Mouse (Mus musculus): Measurements from ENCODE around the gene Hephl1. TPM values are rescaled to one million over a fixed set of nuclear protein-coding genes. Genes with fewer than 3 reads are reported as not detected.

The Hephl1 gene
- total and polyA plus RNA-seq, 3 experiments = not detected

DNA sequence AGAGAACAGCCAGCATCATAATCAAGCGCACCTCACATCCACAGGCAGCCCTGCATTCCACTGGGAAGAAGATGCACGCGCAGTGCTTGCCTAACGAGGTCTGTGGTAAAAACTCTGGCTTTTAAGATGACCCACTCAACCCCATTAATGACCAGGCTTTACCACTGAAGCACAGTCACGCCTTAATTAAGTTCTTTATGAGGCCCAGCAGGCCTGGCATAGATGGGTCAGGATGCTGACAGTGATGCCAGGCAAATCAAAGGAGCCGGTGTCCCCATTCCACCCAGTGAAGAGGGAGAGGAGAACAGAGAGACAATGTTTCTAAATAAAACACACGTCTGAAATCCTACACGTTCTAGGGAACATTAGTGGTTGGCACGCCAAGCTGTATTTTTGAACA lies 3.8 kb downstream of the Hephl1 start:
- Histone ChIP-seq H3K27me3 (ENCODE audit: control insufficient read depth in 1 of 2, insufficient read depth in 2 of 2, low read length in 2 of 2) (peaks cover 2% of the 10 kb centered on the region in 2 experiments; a peak in 2 of 4 replicates), H3K79me2 (ENCODE audit: control insufficient read depth, insufficient read depth, low read length, poor library complexity) (no peaks in the 10 kb centered on the region), H3K9me3 (replicated peaks; ENCODE audit: insufficient read depth, low read length) (no peaks in the 10 kb centered on the region), H3K27ac (ENCODE audit: control insufficient read depth, low read depth, low read length) (no peak overlapping the region), H3K9ac (ENCODE audit: control insufficient read depth, low read depth, low read length, poor library complexity, severe bottlenecking) (no peak overlapping the region), H3K36me3 (ENCODE audit: control insufficient read depth in 1 of 2, insufficient read depth in 2 of 2, low read length in 2 of 2) (no peaks in the 10 kb centered on the region), H3K4me1 (ENCODE audit: control insufficient read depth in 1 of 2, insufficient read depth in 2 of 2, low read length in 2 of 2) (0 out of 4 replicates have a peak, but pooled peaks cover 0 to 5% of the 10 kb centered on the region in 2 experiments), H3K4me3 (ENCODE audit: control insufficient read depth in 1 of 2, insufficient read depth in 1 of 2, low read depth in 2 of 2, low read length in 2 of 2) (no peak overlapping the region)
- no peak for DNase-seq (ENCODE audit: low read depth, low spot score)
- TF ChIP-seq NRF1 (IDR thresholded peaks at IDR 0.05; ENCODE audit: insufficient read depth, low read depth, low read length, poor library complexity, severe bottlenecking) (no peak), USF2 (IDR thresholded peaks at IDR 0.05; ENCODE audit: borderline replicate concordance in 1 of 2, insufficient read depth in 1 of 2, low read depth in 1 of 2, low read length in 2 of 2) (no peak), ZMIZ1 (IDR thresholded peaks at IDR 0.05; ENCODE audit: low read depth, low read length) (no peak), JUND (IDR thresholded peaks at IDR 0.05; ENCODE audit: low read depth, low read length) (no peak), SMC3 (IDR thresholded peaks at IDR 0.05; ENCODE audit: low read depth, low read length) (no peak), EP300 (IDR thresholded peaks at IDR 0.05; ENCODE audit: low read depth in 1 of 2, low read length in 2 of 2) (no peak), TBP (IDR thresholded peaks at IDR 0.05; ENCODE audit: low read depth, low read length) (no peak), MEF2A (IDR thresholded peaks at IDR 0.05; ENCODE audit: extremely low read depth, insufficient replicate concordance, low read depth, low read length, poor library complexity, severe bottlenecking) (no peak), USF1 (IDR thresholded peaks at IDR 0.05; ENCODE audit: low read depth, low read length) (no peak), SIN3A (IDR thresholded peaks at IDR 0.05; ENCODE audit: low read length) (no peak), HCFC1 (IDR thresholded peaks at IDR 0.05; ENCODE audit: low read depth, low read length) (no peak), POLR2AphosphoS2 (IDR thresholded peaks at IDR 0.05; ENCODE audit: low read length) (no peak), ZC3H11A (IDR thresholded peaks at IDR 0.05; ENCODE audit: low read depth, low read length) (no peak), ELF1 (IDR thresholded peaks at IDR 0.05; ENCODE audit: low read depth, low read length) (no peak), TAL1 (IDR thresholded peaks at IDR 0.05; ENCODE audit: low read length) (no peak), ETS1 (IDR thresholded peaks at IDR 0.05; ENCODE audit: low read depth, low read length) (no peak), RAD21 (IDR thresholded peaks at IDR 0.05; ENCODE audit: low read depth, low read length) (no peak), CHD2 (IDR thresholded peaks at IDR 0.05; ENCODE audit: low read length) (no peak), MYC (IDR thresholded peaks at IDR 0.05; ENCODE audit: low read depth, low read length) (no peak)

DNA sequence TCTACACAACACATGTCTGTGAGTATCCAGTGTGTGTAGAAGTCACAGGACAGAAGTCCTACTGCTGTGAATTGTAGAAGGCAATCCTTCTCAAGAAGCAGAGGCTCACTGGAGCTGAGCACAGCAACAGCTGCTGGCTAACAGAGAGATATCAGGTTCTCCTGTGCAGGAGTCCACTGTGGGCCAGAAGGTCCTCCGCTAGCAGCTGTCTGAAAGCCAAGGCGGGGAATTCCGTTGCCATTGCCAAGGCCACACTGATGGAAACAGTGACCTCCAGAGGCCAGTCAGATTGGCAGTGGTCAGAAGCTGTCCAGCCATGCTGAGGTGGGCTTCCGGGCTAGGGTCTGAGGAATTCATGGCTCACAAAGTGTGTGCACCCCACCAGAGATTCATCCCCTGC lies 6.8 kb downstream of the Hephl1 start:
- Histone ChIP-seq H3K27ac (ENCODE audit: control insufficient read depth, low read depth, low read length) (no peak overlapping the region), H3K4me3 (ENCODE audit: control insufficient read depth in 1 of 2, insufficient read depth in 1 of 2, low read depth in 2 of 2, low read length in 2 of 2) (no peak overlapping the region), H3K27me3 (ENCODE audit: control insufficient read depth in 1 of 2, insufficient read depth in 2 of 2, low read length in 2 of 2) (peaks cover 0 to 2% of the 10 kb centered on the region in 2 experiments; a peak in 1 of 4 replicates), H3K9me3 (replicated peaks; ENCODE audit: insufficient read depth, low read length) (no peaks in the 10 kb centered on the region), H3K4me1 (ENCODE audit: control insufficient read depth in 1 of 2, insufficient read depth in 2 of 2, low read length in 2 of 2) (0 out of 4 replicates have a peak, but pooled peaks cover 0 to 5% of the 10 kb centered on the region in 2 experiments), H3K36me3 (ENCODE audit: control insufficient read depth in 1 of 2, insufficient read depth in 2 of 2, low read length in 2 of 2) (no peaks in the 10 kb centered on the region), H3K9ac (ENCODE audit: control insufficient read depth, low read depth, low read length, poor library complexity, severe bottlenecking) (no peak overlapping the region), H3K79me2 (ENCODE audit: control insufficient read depth, insufficient read depth, low read length, poor library complexity) (no peaks in the 10 kb centered on the region)
- TF ChIP-seq ZNF384 (IDR thresholded peaks at IDR 0.05; ENCODE audit: low read depth, low read length) (no peak), SIN3A (IDR thresholded peaks at IDR 0.05; ENCODE audit: low read length) (no peak), NRF1 (IDR thresholded peaks at IDR 0.05; ENCODE audit: insufficient read depth, low read depth, low read length, poor library complexity, severe bottlenecking) (no peak), EP300 (IDR thresholded peaks at IDR 0.05; ENCODE audit: low read depth in 1 of 2, low read length in 2 of 2) (no peak), JUND (IDR thresholded peaks at IDR 0.05; ENCODE audit: low read depth, low read length) (no peak), ZKSCAN1 (IDR thresholded peaks at IDR 0.05; ENCODE audit: low read depth, low read length) (no peak), POLR2A (IDR thresholded peaks at IDR 0.05; ENCODE audit: control insufficient read depth in 1 of 2, insufficient read depth in 1 of 2, low read depth in 1 of 2, low read length in 2 of 2, poor library complexity in 1 of 2) (no peak), KAT2A (conservative IDR thresholded peaks at IDR 0.05; ENCODE audit: low read depth, low read length) (no peak), CHD2 (IDR thresholded peaks at IDR 0.05; ENCODE audit: low read length) (no peak), CTCF (IDR thresholded peaks at IDR 0.05 in 2 of 3, conservative IDR thresholded peaks at IDR 0.05 in 1 of 3; ENCODE audit: control insufficient read depth in 1 of 3, insufficient read depth in 1 of 3, low read depth in 2 of 3, low read length in 3 of 3, poor library complexity in 1 of 3, severe bottlenecking in 1 of 3) (no peak), POLR2AphosphoS2 (IDR thresholded peaks at IDR 0.05; ENCODE audit: low read length) (no peak), E2F4 (IDR thresholded peaks at IDR 0.05; ENCODE audit: borderline replicate concordance, low read depth, low read length) (no peak), HCFC1 (IDR thresholded peaks at IDR 0.05; ENCODE audit: low read depth, low read length) (no peak), MAFK (IDR thresholded peaks at IDR 0.05; ENCODE audit: borderline replicate concordance, low read depth, low read length) (no peak), MYB (IDR thresholded peaks at IDR 0.05; ENCODE audit: low read depth, low read length) (no peak)
- no peak for DNase-seq (ENCODE audit: low read depth, low spot score)

Data from MEL (cell line).